Mouse (Mus musculus) spleen, postnatal 10 days (tissue): ENCODE results near the gene 1700113H08Rik.

Experiments used
- DNase-seq, 2 experiments: peaks; one replicate each; pipeline ENCODE4 v3.0.0; 2021 to 2022; ENCODE audit warnings: low spot score in 2 of 2

Gene 1700113H08Rik

DNA sequence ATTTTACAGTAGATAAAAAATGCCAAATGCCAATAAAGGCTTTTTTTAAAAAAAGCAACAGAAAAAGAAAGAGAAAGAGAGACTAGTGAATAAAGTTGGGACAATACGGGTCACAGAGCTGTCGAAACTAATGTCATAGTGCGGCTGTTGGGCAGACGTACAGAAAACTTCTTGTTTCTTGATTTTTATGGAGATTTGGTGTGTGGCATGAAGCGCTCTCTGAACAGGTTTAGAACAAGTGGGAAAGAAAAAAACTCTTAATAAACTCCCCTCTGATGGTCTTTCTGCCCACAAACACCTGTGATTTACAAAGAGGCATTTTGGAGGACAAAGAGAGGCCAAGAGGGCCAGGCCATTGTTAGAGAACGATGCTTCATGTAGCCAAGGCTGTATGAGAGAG lies 1.6 kb downstream of the 1700113H08Rik start:
- DNase-seq: no peak

DNA sequence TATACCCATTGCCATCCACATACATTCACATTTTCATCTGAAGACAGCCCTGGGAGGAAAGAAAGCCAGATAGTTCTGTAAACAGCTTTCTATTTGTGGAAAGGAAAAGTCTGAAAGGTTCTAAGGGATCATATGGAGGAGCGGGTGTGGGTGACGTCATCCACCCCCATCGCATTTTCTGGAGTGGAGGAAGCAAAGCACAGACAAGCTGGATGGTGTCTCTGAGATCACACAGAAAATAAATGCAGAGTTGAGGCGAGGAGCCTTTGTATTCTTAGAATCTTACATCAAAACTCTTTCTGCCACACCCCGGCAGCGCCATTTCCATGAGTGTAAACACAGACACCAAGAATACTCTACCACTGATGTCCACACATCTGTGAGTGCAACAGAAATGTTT lies 26.4 kb downstream of the 1700113H08Rik start:
- no peak for DNase-seq

DNA sequence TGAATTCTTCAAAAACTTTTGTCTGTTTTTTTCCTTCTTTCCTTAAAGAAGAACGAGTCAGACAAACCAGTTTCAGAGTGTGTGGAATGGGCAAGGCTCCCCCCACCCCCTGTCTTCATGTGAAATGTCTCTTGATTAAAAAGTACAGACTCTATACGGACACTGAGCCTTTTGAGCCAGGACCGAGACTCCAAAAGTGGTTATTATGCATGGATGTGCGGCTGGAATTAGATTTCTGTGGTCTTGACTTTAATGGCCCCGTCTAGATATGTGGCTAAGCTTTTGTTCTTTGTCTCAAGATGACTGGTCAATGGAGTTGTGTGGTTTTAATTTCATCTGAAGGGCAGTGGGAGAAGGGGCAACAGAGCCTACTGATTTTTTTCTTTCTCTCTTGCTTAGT lies 29.8 kb downstream of the 1700113H08Rik start:
- DNase-seq: no peak

DNA sequence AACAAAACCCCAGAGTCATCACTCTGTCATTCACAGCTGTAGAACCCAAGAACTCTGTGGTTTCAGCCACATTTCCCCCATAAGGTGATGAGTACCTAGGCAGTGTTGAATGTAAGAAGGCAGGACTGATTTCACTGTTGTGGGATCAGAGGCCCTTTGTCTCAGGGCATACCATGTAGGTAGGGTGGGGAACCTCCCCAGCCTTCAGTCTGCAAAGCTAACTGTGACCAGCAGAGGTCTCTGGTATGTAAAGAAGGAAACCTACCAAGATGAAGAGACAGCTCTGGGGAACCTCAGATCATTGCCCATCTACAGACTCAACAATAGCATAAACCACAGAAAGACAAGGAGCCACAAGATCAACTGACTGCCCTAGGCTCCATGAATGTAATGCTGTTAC lies 36.4 kb downstream of the 1700113H08Rik start:
- DNase-seq: peak; percentile 12 to 53

DNA sequence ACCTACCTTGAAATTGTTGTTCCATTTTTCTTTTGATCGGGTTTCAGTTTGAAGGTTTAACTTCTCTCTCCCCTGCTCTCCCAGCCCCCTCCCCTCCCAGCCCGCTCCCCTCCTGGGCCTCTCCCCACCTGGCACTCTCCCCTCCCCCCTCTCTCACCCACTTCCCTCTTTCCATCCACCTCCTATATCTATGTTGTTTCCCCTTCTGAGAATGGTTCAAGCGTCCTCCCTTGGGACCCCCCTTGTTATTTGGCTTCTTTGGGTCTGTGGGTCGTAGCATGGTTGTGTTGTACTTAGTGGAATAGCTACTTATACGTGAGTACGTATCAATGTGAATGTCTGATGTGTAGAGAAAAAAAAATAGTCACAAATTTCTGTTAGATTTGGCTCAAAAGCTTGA lies 40.9 kb downstream of the 1700113H08Rik start:
- peak in 1 of 2 experiments; percentile 32 for DNase-seq

DNA sequence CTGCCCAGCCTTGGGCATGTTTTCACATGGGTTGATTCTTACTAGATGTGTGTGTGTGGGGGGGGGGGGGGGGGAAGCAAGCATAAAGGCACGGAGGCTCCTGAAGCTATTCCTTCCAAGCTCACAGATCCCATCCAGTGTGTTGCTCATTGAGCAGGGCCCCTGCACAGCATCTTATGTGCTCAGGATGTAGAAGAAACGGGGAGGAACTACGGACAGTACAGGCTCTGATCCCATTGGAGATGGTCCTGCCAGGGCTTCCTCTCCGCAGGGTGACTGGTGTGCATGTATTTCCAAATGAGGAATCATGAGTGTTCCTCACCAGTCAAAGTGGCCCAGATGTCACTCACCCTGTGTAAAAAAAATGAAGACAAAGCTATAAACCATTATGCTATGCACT lies 42.8 kb downstream of the 1700113H08Rik start:
- DNase-seq: no peak

DNA sequence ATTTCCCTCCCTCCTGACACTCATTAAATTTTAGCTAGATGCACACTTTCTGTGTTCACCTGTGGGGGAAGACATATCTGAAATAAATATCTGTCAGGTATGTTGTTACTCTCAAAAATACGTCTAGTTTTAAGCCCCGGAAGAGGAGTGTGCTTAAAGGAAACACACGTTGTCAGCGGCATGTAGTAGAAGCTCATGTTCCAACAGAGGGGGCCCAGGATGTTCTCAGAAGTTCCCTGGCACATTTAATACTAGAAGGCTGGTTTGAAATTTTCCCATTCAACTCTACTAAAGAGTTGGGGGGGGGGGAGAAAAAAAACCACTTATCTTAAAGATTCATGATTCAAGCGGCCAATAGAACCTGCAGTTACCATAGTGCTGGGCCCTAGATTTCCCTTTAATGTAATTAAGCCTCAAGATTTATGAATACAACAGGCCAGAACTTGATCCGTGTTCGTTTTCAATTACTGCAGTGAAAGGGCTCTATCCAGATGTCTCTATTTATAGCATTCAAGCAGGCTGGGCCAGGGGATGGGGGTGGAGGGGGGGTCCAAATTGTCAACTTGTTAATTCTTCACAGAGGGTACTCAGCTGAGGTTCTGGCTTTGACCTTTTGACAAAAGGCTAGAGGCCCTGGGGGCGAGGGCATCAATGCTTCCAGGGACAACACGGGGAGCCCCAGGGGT lies 43.6 kb downstream of the 1700113H08Rik start:
- no peak for DNase-seq

DNA sequence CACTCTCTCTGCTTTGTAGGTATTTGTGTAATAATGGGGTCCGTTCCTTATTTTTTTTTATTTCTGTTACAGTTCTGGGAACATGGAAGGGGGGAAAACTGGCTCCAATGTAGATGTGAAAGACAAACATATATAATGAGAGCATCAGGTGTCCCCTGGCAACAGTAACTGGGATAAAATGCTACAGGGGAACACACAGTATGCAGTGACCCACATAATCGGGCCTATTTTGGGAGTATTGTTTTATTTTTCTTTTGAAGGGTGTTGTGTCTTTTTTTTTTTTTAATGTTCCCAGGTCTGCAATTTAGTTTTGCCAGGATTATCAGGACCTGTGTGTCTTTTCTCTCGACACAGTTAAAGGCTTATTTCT lies 44.1 kb downstream of the 1700113H08Rik start:
- DNase-seq: no peak

DNA sequence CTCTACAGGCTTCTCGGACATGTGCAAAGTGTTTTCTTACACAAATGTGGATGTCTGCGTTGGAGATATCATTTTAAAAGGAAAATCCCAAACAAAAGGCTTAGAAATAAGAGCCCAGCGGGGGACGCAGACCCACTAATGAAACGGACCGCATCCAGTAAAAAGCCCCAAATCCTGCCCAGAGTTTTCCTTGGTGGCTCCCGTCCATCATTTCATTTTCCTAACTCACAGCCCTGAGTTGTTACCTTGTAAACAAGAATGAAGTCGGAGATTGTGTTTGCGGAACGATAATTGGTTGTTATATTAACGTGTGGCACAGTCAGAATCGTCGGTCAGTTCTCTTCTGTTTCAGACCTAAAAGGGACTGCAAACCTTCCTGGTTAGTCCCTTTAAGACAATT lies 44.6 kb downstream of the 1700113H08Rik start:
- DNase-seq: no peak

DNA sequence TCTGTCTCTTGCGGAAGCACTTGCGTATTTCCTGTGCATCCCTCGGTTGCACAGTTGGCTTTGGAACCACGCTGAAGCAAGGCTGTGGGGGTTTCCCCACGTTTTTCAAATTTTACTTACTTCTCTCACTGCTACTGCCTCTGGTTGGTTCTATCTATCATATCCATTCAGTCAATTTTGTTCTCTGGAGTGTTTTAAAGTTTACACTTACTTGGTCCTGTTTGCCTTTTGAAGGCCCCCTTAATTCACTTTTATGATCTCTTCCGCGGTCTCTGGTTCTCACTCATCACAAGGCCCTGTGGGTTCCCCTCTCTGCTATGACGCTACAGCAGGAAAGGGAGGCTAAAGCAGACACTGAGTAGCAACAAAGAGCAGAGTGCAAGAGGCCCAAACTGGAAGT lies 45.4 kb downstream of the 1700113H08Rik start:
- no peak for DNase-seq

DNA sequence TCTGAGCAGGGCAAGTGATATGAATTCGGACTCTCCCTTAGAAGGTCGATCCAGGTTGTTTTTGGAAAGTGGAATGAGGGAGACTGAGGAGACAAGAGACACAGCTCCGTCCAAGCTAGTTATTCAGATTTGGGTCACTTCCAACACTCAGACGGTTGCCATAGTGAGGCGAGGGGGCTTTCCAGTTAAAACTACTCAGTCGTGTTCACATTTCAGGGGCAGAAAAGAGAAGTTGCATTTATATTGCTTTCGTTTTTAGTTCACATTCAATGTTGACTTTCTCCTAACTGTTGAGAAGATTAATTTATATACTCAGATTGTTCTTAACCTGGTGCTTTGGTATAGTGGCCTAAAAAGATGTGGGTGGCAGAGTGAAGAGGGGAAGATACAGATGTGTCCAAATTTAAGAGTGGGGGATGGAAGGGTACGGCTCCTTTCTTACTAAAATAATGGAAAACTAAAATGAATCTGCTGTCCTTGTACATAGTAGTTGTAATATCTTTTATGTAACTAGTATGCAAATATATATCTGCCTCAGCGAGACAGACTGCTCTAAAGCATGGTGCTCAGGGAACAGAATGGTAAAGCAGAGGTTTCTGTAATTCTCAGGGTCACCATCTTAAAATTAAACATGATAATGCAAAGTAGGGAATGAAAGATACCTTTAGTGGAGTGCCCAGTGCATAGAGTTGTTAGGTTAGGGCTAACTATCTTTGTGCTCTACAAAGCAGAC lies 49.9 kb downstream of the 1700113H08Rik start:
- DNase-seq: peak in 1 of 2 experiments; percentile 64

DNA sequence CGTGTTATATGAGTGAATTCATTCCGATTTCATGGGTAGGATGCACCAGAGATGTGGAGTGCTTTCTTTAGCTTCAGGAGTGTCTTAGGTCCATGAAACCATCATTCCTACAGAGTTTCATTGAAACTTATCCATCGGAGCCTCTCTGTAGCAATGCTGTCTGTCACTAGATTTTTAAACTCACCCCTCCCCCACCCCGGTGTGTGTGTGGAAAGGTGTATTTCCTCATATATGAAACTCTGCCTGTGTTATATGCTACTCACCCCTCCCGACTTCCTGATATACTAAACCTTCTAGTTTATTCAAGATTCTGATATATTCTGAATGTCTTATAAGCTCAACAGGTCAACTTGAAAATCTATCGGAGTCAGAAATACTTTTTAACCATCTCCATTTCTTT lies 50.5 kb downstream of the 1700113H08Rik start:
- DNase-seq: peak in 1 of 2 experiments; percentile 40

DNA sequence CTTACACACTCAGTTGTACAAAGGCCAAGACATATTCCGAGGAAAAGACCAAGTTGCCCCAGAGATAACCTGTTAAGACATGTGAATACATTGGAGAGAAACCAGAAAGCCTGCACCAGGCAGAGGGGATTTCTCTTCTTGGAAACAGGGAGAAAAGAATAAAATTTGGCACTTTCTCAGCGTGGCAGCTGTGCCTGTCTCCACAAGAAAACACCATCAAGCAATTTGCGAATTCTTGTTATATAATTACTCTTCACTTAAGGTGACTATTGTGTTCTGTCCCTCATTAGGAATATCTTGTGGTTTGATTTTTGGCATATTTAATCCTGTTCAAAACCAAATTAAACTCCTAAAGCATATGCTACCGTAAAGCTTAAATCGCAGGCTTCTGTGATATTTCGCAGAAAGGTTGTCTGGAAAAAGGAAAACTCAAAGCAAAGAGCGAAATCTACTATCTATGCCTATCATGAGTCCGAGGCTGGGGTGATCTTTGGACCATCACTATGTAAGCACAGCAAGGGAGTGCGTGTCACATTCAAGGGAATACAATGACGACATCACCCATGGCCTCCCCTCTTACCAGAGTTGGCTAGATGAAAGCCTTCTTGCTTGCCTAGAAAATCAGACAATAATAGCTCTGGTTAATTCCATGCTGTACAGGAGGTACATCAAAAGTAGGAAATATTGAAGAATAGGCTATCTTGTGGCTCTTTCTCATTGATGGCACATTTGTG lies 51.4 kb downstream of the 1700113H08Rik start:
- no peak for DNase-seq

DNA sequence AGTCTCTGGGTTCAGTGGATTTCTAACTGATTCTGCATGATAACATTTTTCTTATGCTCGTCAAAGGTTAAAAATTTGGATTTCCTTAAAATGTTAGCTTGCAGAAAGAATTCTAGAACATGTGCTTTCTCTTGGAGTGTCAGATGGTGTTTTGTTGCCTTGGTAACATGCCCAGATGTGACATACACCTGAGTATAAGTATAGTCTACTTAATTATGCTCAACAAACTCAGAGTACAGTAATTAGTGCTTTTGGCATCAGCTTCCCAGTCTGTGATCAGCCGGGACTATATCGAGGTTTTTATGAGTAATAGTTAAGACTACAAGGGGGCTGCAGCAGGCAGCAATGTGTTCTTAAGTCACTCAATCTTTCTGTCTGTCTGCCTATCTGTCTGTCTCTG lies 53.1 kb downstream of the 1700113H08Rik start:
- no peak for DNase-seq

DNA sequence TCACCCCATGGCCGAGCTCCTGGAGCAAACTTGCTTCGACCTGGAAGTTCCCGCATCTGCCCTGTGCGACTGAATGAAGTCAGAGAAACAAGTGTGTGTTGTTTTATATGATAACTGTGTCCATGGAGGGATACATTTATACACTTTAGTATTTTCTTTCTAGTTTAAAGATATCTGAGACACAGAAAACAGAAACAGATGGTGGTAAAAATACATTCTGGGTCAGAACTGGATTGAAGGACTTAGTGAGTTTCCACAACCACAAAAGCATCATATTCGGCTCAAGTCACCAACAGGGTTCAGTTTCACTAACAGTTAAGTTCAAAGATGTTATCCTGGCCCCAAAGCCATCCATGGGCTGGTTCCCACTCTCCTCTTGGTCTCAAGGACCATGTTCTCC lies 67.2 kb downstream of the 1700113H08Rik start:
- DNase-seq: no peak

DNA sequence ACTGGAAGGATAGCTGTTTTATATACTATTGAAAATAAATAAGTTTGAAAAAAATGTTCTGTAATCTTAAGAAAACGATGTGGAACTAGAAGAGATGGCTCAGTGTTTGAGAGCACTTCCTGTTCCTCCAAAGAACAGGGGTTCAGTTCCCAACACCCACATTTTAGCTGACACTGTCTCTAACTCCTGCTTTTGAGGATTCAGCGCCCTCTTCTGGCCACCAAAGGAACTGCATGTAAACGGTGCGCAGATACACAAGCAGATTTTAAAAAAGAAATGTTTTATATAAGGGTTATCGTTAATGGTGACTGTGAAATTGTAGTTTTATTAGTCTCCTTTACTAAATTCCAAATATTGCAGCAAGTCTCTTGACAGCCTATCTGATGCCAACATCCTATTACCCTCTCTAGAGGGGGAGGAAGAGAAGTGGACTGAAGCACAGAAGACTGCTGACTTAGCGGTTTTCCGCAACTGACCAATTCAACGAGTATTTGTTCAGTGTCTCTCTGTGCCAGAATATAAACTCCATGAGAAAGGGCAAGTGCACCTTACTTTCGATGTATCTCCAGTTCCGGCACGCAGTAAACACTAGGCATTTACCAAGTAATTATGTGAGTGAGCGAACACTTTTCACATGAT lies 68.5 kb downstream of the 1700113H08Rik start:
- DNase-seq: peak in 1 of 2 experiments; percentile 46

DNA sequence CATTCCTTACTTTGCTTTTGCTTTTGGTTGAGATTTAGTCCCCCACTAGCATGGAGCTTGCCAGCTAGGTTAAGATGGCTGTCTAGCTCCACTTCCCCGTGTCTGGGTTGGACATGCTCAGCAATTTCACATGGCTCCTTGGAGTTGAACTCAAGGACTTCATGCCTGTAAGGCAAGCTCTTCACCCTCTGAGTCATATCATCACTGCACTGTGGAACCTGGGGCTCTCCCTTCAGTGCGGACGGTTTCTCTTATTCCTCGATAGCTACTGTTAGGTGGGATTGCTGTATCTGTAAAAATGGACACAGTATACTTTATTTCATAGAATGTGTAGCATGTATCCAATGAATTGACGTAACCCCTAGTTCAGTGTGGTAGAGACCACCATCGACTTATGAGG lies 93.2 kb downstream of the 1700113H08Rik start:
- DNase-seq: no peak

DNA sequence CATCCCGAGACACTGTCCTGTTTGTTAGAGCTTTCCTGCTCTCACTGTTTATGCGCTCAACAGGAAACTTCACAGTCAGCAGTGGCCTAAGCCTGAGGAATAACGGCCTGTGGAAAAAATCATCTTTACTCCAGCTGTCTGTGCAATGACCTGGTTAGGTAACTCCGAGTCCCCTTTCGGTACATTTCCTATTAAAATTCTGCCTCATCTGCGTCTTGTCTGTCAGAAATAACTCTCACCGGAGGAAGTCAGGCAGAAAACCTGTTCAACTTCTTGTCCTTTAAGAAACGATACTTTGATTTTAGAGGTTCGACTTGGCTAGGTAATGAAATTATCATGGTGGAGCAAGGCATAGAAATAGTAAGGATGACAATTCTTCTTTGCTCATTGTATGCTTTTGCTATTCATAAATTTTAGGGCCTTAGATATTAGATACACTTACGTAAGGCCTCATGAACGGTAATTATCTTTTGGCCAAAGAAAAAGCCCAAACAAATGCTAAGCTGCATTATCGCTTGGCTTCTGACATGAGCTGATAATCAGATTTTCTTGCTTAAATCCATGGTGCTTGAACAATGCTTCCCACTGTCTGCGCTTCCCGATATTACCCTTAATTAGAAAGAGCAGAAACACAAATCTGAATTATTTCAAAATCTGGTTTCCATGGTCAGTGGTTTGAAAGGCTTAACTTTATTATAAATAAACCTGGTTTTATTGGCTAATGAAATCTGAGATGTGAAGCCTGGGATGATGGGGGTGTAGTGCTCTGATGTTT lies 96.1 kb downstream of the 1700113H08Rik start:
- no peak for DNase-seq

DNA sequence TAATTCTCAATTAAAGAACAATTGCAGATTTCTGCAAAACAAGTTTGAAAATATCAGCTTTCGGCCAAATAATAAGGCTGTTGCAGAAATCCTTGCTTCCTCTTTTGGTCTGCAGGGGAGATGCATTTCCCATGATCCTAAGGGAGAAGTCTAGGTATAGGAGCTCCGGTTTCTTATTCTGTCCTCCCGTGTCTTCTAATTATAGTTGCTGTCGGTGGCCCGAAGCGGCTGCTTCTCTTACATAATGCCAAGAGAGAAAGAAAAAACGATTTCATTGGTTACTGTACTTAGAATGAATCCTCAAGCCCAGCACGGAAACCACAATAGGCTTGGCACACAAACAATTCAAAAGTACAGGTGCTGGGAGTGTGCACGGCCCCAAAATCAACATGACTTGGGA lies 101.9 kb downstream of the 1700113H08Rik start:
- no peak for DNase-seq

DNA sequence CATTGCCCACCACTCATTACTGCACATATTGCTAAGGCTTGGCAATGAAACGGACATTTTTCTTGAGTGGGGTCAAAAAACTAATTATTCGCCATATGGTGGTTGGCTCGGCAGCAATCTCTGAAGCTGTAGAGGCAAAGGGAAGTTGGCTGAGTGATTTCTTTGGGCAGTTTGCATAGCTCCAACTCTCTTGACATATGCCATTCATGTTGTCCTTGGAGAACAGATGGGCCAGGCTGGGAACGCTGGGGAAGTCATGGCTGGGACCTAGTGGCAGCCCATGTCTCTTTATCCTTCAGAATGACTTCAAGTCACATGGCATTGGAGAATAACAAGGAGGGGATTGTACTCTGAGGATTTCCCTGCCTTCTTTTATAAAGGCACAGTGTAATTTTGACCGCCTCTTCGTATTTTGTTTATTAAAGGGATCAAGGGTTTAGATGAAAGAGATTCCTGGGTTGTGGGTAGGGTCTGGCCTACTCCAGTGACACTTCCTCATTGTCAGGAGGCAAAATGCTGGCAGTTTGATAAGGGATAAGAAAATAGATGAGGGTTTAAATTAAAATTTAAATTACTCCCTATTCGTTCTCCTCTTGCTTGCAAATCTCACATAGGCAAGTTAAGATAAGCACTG lies 138.4 kb downstream of the 1700113H08Rik start:
- DNase-seq: no peak

DNA sequence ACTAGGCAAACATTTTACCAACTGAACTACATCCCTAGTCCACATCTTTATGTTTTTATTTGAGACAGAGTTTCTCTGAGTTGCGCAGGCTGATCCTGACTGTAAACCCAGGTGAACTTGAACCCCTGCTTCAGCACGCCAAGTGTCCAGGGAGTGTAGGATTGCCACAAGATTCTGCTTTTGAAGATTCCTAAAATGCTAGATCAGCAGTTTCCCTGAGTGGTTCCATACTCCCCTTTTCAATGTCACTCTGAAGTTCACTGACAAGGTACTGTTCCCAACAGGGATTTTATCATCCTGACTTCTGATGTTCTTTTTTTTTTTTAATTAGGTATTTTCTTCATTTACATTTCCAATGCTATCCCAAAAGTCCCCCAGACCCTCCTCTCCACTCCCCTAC lies 140.9 kb downstream of the 1700113H08Rik start:
- DNase-seq: no peak
